9 mouse cellular contexts compared by ENCODE assay signal in the genomic region with DNA sequence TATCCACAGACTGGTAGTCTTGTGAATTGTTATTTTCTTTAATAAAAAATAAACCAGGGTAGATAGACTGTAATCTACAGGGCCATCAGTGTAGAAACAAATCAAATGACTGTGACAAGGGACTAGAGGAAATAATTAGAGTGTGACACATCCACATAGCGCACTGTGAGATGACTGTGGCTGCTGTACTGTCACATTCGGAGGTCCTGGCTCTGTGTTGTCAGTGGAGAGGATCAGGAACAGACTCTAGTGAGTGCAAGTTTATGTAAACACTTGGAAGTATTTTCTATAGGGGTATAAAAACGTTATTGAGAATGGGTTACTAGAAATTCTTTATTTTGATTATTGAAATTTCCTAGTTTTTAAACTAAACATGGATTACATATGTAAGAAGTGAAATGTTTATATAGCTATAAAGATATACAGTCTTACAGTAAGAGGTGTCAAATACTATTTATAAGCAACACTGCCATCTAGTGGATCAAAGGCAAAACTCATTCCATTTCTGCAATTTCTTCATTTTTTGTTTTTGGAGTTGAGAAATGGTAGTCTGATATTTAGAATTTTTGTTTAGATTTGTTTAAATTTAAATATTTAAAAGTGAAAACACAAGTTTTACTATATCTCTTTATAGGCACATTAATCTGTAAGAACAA. TPM values are rescaled to one million over a fixed set of nuclear protein-coding genes. Genes with fewer than 3 reads are reported as not detected.
DNase-seq lines count a peak whose midpoint lies in the region; ATAC-seq and TF ChIP-seq lines count a peak whose summit lies in the region.
"Had no signal": no experiment of that assay in that cellular context is flagged by ENCODE, and none has a peak within 500 bp of the region (broad histone marks: within the 10 kb centered on the region; RNA-seq: fewer than 3 reads in every experiment).

No protein-coding gene starts in this region.

- H3K27me3 ChIP-seq in E14TG2a.4 (ENCODE audit: insufficient read depth, low read length), result no peaks in the 10 kb centered on the region

- peak; percentile 56 for TF ChIP-seq CTCF in E14TG2a.4 (conservative IDR thresholded peaks at IDR 0.05; ENCODE audit: low read length)

- no peaks in the 10 kb centered on the region for H3K4me1 ChIP-seq in E14TG2a.4 (replicated peaks; ENCODE audit: low read depth, low read length)

- no peak overlapping the region for H3K4me3 ChIP-seq in E14TG2a.4 (replicated peaks; ENCODE audit: low read length)
- H3K4me3 ChIP-seq: myocyte had no signal

- DNase-seq in kidney, adult 9 months, result peak; percentile 9
- no peak for DNase-seq in kidney, postnatal 14 days
- DNase-seq in c-Kit-positive CD71-positive TER-119-negative erythroid progenitor cells, embryonic 14.5 days (ENCODE audit: low read depth), result peak; percentile 8
- DNase-seq in gastrocnemius, postnatal 25 days, result no peak
- no peak for DNase-seq in thymus, postnatal 4 days
- no peak for DNase-seq in layer of hippocampus, adult 11-12 months (ENCODE audit: low spot score)

- no peaks in the 10 kb centered on the region for H3K36me3 ChIP-seq in E14TG2a.4 (ENCODE audit: insufficient read depth, low read length)

- H3K9me3 ChIP-seq in E14TG2a.4 (ENCODE audit: low read length), result no peaks in the 10 kb centered on the region

- 0 out of 2 replicates have a peak, but pooled peaks have one; percentile 41 for ATAC-seq in megakaryocyte-erythroid progenitor cell, adult 5-6 weeks (replicated peaks; ENCODE audit: low FRiP score, low TSS enrichment, poor library complexity, severe bottlenecking)

RNA-seq across cellular contexts. Expression of a gene that starts 59.6 kb away (rescaled TPM):
- not detected in 2 replicates for total RNA-seq in megakaryocyte-erythroid progenitor cell, adult 5-6 weeks (2014; fragmentation: Nextera tagmentation)
- total RNA-seq in megakaryocyte-erythroid progenitor cell, adult 5-6 weeks (2017), result not detected in 2 replicates
- total RNA-seq in gastrocnemius, postnatal 25 days (2021), result 1 to 10 TPM in 1 of 2 experiments, under 1 TPM in 1; 0.83 to 1.4 TPM

Comparison
In these comparisons a context has a peak if more than half of its experiments do, and no peak if none do; other contexts are left out.
1. DNase-seq: peak in kidney, adult 9 months (single experiment) and c-Kit-positive CD71-positive TER-119-negative erythroid progenitor cells, embryonic 14.5 days (single experiment); none in kidney, postnatal 14 days (single experiment), gastrocnemius, postnatal 25 days (single experiment), thymus, postnatal 4 days (single experiment) and layer of hippocampus, adult 11-12 months (single experiment).